Mouse (Mus musculus) c-Kit-positive CD71-positive TER-119-positive erythroid progenitor cells, embryonic 14.5 days (primary cell): ENCODE measurements around the gene Dclk2.
A peak's percentile ranks its signal among the peaks of the same experiment; 100 is the strongest.

Experiments
- DNase-seq: peaks from one replicate; pipeline ENCODE4 v3.0.0-alpha.2; 2013; ENCODE audit warnings: low spot score

The Dclk2 gene

DNA sequence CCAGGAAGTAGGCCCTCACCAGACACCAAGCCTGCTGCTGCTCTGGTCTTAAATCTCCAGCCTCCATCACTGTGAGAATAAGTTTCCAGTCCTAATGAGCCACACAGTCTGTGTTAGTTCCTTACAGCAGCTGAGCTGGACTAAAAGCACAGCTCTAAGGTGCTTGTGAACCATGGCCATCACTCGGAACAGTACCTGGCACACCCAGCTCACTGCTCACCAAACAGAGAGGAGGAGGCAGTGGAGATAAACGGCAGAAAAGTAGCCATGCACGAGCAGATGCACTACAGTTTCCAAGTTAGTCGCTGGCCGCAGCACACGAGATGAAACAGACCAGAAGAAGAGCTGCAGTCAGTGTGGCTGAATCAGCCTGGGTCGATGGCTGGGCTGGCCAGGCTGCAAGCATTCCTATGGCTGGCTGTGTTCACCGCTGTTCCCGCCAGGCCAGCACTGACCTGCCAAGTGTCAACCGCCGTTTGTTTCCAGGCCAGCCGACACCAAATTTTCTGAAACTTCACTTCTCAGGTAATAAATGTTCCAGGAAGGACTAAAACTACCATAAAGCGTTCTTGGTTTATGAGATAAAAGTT lies 122.7 kb downstream of the Dclk2 start:
- DNase-seq: peak; percentile 47

DNA sequence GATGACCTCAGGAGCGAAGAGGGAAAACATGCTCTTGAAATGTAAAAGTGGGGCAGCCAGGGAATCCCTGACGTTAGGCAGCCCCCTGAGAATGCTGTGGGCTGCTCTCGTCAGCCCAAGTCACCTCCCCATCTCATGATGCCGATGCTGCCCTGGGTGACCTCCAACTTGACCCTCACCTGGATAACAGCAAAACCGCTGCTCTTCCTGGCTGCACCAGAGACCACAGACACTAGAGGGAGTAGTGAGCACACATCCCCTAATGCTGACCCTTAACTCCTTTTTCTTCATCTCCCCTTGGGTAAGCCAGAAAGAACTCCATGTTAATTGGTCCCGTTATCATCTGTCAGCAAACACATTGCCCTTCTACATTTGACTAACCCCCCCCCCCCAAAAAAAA lies 123.9 kb downstream of the Dclk2 start:
- DNase-seq: peak; percentile 54

- no peak for DNase-seq
Observed at GRCm38 (mm10) chr3:86793720-86794191, 126.9 kb downstream of the Dclk2 start.

- DNase-seq: no peak
Observed at GRCm38 (mm10) chr3:86793264-86793663, 127.4 kb downstream of the Dclk2 start.

DNA sequence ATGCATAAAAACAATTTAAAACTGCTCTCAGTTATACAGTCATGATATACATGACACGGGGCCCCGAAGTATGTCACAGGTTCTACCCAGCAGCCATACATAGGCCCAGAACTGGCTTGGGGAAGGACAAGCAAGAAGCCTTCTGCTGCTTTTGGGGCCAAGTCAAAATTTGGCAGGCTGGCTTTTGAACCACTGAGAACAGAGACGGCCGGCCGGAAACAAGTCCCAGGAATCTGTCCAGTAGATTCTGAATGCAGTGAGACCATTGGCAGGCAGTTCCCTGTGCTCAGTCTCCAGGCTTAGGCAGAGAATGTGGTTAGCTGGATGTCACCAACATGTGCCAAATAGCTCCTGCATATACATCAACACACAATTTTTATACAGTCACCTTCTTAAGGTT lies 130.9 kb downstream of the Dclk2 start:
- no peak for DNase-seq

DNA sequence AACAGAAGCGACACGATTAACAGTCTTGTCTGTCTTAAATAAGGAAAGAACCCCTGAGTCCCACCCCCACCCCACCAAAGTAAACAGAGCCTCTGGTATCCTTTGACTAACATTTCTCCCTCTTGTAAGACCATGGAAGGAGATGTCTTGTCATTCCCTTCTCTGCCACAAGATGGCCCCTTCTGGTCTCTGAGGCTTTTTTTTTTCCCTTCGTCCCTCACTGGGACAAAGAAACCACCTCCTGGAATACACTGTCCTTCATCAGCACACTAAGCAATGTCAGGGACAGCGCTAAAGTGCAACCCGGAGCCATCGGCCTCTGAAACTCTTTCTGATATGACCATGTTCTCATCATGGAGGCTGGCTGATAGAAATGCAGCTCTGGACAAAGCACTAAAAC lies 131.9 kb downstream of the Dclk2 start:
- DNase-seq: peak; percentile 63

DNA sequence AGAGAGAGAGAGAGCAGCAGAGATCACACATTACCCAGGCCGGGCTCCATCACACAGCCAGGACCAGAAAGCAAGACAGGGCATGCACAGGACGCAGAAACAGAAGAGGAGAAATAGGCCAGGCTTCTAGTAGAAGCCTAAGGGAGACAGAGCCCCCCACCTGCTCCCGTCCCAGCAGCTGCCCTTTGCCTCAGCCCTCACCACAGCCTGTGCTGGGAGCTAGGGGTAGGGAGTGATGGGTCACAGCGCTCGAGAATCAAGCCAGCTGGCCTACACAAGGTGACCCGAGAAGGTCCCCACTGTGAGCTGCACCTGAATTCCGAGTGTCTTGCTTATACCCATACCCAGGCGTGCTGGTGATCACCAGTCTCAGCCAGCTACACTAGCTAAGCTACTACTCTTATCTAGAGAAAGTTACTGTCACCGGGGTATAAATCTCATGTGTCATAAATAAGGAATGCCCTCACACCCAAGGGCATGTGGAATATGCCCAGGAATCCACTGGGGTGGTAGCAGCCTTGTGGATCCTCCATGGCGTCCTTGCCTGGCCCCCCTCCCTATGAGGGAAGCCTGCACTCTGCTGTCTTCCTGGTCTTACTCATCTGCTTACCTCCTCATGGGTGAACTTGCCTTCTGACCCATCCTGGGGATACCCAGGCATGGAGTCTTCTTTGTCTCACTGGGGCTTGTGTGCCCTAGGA lies 133.1 kb downstream of the Dclk2 start:
- DNase-seq: no peak

- no peak for DNase-seq
Observed at GRCm38 (mm10) chr3:86786845-86787351, 133.8 kb downstream of the Dclk2 start.

GRCm38 (mm10) chr3:86786280-86786679 lies 134.4 kb downstream of the Dclk2 start:
- DNase-seq: no peak

DNA sequence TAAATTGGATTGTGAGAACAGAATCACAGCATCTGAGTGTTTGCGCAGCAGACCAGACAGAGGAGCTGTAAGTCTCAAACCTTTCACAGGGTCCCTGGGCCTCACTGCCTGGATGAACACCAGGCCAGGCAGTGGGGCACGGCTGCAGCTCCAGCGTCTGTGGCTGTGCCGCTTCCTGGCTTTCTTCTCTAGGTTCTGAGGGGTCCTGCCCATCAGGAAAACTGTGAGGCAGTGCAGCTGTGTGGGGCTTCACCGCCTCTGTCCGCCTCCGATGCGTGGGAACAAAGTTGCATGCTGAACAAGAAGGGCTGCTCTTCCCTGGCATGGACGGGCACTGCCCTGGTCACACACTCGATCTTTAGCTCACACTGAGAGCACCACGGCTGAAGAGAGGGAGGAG lies 135.7 kb downstream of the Dclk2 start:
- DNase-seq: no peak

DNA sequence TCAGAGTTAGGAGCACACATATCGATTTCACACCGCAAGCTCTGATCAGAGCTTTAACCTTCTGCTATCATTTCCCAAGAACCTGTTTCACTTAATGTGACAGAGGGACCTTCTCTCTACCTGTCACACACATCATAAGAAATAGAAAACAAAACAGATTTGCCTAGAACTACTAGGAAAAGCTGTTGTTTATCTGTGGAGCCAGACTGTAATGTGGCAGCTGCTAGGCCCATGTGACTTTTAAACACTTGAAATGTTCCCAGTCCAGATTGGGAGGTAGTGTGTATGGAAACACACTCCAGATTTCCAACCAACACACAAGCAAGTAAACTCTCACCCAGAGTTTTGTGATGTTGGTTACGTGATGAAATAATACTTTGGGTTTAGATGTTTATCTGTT lies 136.6 kb downstream of the Dclk2 start:
- no peak for DNase-seq

DNA sequence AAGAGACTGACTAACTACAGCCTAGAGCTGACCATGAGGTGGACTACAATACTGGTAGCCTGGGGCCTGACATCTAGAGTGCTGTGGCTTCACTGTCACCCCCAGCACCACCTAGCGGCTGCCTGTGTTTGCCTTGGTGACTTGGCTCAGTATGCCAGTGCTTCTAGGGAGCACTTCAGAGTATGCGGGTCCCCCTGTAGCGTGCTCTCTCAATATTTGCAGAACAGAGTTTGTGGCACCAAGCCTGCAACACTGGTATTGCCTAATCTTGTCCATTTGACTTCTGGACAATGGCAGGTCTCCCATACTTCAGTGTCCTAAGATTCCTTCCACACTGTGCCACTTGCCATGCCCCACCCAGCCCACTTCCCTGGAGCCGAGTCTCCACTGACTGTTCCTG lies 140.9 kb downstream of the Dclk2 start:
- no peak for DNase-seq

GRCm38 (mm10) chr3:86775444-86775828 lies 145.2 kb downstream of the Dclk2 start:
- no peak for DNase-seq

DNA sequence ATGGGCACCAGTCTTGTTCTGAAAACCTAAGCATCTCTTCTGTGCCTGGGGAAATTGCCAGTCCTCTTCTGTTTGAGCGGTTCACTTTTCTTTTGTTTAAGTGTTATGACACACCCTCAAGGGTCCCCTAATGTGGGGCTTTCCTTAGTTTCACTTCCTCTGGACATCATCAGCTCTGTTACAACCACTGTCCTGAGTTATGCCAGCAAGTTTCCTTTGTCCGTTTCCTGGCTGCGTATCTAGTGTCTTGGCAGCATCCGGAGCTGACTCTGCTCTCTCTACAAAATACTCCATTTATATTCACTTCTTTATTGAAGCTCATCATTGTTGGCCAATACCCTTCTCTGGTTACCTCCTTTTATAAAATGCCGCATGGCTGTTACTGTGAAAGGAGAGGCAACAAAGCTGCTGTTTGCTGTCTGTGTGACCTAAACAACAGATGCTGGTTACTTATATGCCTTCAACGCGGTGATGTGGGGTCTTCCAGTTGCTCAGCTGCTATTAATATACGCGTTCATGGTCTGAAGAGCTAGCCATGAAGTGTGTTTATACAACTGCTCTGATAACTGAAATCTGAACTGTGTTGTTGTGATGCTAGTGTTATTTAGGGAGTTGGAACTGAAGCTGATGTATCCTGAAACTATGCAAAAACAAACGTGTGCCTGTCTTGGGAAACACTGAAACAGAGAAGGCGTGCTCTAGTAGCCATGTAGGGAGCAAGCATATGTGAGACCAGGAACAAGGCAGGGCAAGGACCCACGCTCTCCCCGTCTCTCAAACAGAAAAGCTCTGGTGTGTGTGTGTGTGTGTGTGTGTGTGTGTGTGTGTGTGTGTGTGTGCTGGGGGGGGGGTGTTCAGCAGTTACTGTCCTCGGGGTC lies 145.8 kb downstream of the Dclk2 start:
- no peak for DNase-seq

DNA sequence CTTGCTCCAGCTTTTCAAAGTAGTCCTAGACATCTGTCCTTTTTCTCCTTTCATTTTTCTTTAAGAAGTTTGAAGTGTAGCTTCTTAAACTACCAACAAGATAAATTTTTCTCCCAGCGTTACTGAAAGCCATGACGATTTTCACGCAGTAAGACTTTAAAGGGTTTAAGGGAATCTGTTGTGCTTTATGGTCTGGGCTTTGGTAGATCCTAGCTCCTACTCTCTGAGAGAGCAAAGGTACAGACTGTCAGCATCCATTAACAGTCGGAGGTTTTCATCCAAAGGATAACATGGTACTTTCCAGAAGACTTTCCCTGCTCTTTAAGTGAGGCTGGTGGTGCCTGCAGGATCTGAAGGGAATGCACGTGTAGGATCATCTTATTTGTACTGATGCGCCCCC lies 151.7 kb downstream of the Dclk2 start:
- no peak for DNase-seq

DNA sequence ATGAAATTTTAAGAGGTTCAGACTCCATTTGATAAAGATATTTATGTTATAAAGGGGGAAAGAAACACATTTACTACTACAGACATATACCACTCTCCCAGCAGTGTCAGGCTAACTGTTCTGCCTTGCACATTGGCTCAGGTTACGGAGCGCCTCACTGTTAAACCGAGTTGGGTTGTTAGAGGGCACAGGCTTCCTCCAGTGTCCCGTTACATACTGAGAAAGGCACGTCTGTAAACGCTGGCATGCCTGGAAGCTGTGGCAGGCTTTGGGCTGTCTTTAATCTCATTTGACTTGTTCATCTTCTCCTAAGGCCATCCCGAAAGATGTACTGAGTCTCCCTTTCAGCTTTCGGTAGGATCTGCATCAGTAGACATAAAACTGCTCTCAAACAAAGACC lies 152.1 kb downstream of the Dclk2 start:
- DNase-seq: no peak

DNA sequence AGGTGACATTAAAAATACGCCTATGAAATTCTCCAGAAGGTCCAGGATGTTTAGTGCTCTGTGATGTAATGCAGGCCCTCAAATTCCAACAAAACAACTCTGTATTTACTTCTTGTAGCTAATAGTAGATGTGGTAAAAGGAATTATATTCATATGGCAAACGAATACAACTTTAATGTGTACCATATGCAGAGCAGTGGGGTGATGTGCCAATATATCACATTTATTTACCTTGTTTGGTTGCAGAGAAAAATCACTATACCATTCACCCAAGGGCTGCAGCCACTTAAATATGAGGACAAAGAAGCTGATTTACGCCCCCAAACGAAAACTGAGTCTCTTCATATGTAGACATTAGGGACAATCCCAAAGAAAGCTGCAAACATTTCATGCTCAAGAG lies 158.2 kb downstream of the Dclk2 start:
- DNase-seq: no peak

- no peak for DNase-seq
Observed at GRCm38 (mm10) chr3:86762036-86762415, 158.6 kb downstream of the Dclk2 start.

GRCm38 (mm10) chr3:86761095-86762035 lies 159.3 kb downstream of the Dclk2 start:
- DNase-seq: peak; percentile 34

GRCm38 (mm10) chr3:86760474-86760873 lies 160.2 kb downstream of the Dclk2 start:
- no peak for DNase-seq

DNA sequence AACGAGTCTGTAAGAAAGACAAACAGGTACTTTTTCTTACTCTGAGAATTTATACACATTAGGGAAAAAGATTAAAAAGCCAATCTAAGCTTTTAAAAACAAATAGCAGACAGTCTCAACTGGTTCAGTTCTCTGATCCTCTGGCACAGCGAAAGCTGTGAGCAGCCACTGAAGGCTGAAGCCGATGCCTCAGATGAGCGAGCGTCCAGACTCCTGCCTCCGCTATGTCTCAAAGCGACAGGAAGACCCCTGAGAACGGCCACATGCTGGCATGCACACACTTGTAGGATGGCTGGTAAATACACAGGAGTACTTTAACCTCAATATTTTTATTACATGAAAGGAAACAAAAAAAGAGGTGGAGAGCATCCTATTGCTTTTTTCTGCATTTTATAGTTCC lies 160.8 kb downstream of the Dclk2 start:
- no peak for DNase-seq

DNA sequence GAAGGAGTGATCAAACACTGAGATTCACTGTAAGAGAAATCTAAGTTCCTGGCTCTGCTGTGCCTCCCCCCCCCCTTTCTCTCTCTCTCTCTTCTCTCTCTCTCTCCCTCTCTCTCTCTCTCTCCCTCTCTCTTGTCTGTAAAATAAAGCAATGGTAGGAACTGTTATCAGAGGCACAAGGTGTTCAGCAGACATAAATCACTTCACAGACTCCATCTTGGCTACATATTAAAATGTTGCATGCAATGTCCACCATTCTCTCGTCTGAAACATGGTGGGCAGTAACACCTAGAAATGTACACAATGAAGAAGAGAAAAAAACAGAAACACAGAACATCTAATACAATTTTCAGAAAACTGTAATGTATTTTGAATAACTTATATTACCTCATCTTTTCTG lies 161.3 kb downstream of the Dclk2 start:
- no peak for DNase-seq
